Mouse (Mus musculus) embryonic facial prominence, embryonic 15.5 days (tissue): Measurements from ENCODE around the gene Rnf187. TPM values are rescaled to one million over a fixed set of nuclear protein-coding genes. Genes with fewer than 3 reads are reported as not detected.
A peak's percentile ranks its signal among the peaks of the same experiment; 100 is the strongest.

Experiments
- ATAC-seq: fragments of 200-750 bp; cut with Nextera tagmentation; 2 replicates; pipeline ENCODE4 v1.8.0; 2017; ENCODE audit warnings: low read depth, moderate TSS enrichment; ENCODE audit not compliant: insufficient number of reproducible peaks, low FRiP score, low TSS enrichment
- H3K27ac ChIP-seq: fragments of 300-500 bp; sonication (generic); replicated peaks from 2 replicates; pipeline ENCODE4 v1.5.1; 2015; ENCODE audit warnings: mild to moderate bottlenecking, inconsistent platforms
- H3K27me3 ChIP-seq: fragments of 300-500 bp; sonication (generic); 2 replicates; pipeline ENCODE4 v1.6.1; 2015; ENCODE audit warnings: inconsistent platforms
- H3K36me3 ChIP-seq: fragments of 300-500 bp; sonication (generic); 2 replicates; pipeline ENCODE4 v1.6.1; 2015; ENCODE audit warnings: mild to moderate bottlenecking, inconsistent platforms
- H3K4me1 ChIP-seq: fragments of 300-500 bp; sonication (generic); 2 replicates; pipeline ENCODE4 v1.6.1; 2015; ENCODE audit warnings: inconsistent platforms
- H3K4me2 ChIP-seq: fragments of 300-500 bp; sonication (generic); replicated peaks from 2 replicates; pipeline ENCODE4 v1.6.1; 2015; ENCODE audit warnings: mild to moderate bottlenecking, inconsistent platforms
- H3K4me3 ChIP-seq: fragments of 300-500 bp; sonication (generic); replicated peaks from 2 replicates; pipeline ENCODE4 v1.5.1; 2015; ENCODE audit warnings: mild to moderate bottlenecking, inconsistent platforms
- H3K9ac ChIP-seq: fragments of 300-500 bp; sonication (generic); 2 replicates; pipeline ENCODE4 v1.6.1; 2015; ENCODE audit warnings: inconsistent platforms
- H3K9me3 ChIP-seq: fragments of 300-500 bp; sonication (generic); replicated peaks from 2 replicates; pipeline ENCODE4 v1.6.1; 2016; ENCODE audit warnings: inconsistent platforms
- WGBS: fragments of 180-500 bp; shearing (Covaris S2); methylation state at CpG from one replicate; pipeline ENCODE4 v1.1.7; 2015; 5-methylcytosine and 5-hydroxymethylcytosine counted together
- polyA plus RNA-seq: library from polyadenylated mRNA; unstranded; fragments of >200 nt; fragmentation: Nextera tagmentation; extraction: Ambion mirVana; gene quantifications from 2 replicates; pipeline ENCODE4 v1.2.1, GENCODE M21; 2015

Gene Rnf187
- polyA plus RNA-seq, 1 experiment from 2014 or later: 243 TPM

- no peaks in the 10 kb centered on the region for H3K27me3 ChIP-seq
- no peak within 1 kb of the TSS for H3K4me2 ChIP-seq
- H3K4me3 ChIP-seq: no peak within 1 kb of the TSS
- no peaks in the 10 kb centered on the region for H3K9me3 ChIP-seq
- ATAC-seq: no peak
- no peak within 1 kb of the TSS for H3K27ac ChIP-seq
- H3K9ac ChIP-seq: no peak within 1 kb of the TSS
- H3K4me1 ChIP-seq: 0 out of 2 replicates have a peak, but pooled peaks cover 5% of the 10 kb centered on the region
- no peaks in the 10 kb centered on the region for H3K36me3 ChIP-seq
- WGBS: 69% methylated on average over 12 of the region's 12 CpGs
Measured at GRCm38 (mm10) chr11:58917745-58918366, 20.9 kb downstream of the Rnf187 start, which contains the start of gene Btnl10. Btnl10 (plus strand) TSS chr11:58917908.

GRCm38 (mm10) chr11:58916879-58917744, 21.6 kb downstream of the Rnf187 start:
- WGBS: 49% methylated on average over 14 of the region's 14 CpGs

DNA sequence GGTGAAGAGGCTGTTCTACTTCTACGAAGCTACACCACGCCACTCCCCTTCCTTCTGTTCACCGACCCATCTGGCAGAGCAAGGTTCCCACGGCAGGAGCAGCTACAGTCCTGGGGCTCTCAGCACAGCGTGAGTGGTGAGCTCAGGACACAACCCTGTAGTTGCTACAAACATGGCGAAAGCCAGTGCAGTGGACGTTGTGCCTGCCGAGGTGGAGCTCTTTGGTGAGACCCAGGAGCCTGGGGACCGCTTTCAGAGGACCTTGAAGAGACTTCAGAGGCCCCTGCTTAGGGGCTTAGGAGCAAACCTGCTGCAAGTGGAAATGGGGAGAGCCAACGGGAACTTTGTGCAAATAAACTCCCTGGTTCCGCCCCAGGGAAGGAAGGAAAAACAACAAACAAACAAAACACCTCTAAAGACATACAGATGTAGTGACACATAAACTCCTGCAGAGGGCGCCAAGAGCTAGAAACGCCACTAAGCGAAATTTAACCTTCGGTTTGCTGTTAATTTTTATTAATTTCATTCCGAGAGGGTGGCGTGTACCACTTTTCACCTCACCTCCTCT, 24.2 kb downstream of the Rnf187 start:
- Histone ChIP-seq H3K4me1 (0 out of 2 replicates have a peak, but pooled peaks cover 5% of the 10 kb centered on the region), H3K9me3 (no peaks in the 10 kb centered on the region), H3K36me3 (no peaks in the 10 kb centered on the region), H3K27ac (no peak overlapping the region), H3K27me3 (no peaks in the 10 kb centered on the region), H3K4me3 (peak overlapping the region; percentile 37), H3K9ac (no peak overlapping the region), H3K4me2 (peak overlapping the region; percentile 65)
- 11% methylated on average over 17 of the region's 17 CpGs for WGBS
- no peak for ATAC-seq

More at GRCm38 (mm10) chr11:58916879-58917744, 21.6 kb downstream of the Rnf187 start:
- H3K9ac ChIP-seq: no peak overlapping the region
- no peaks in the 10 kb centered on the region for H3K36me3 ChIP-seq
- 0 out of 2 replicates have a peak, but pooled peaks cover 5% of the 10 kb centered on the region for H3K4me1 ChIP-seq
- H3K27ac ChIP-seq: no peak overlapping the region
- ATAC-seq: no peak
- H3K4me2 ChIP-seq: no peak overlapping the region
- no peaks in the 10 kb centered on the region for H3K9me3 ChIP-seq
- no peak overlapping the region for H3K4me3 ChIP-seq
- no peaks in the 10 kb centered on the region for H3K27me3 ChIP-seq

DNA sequence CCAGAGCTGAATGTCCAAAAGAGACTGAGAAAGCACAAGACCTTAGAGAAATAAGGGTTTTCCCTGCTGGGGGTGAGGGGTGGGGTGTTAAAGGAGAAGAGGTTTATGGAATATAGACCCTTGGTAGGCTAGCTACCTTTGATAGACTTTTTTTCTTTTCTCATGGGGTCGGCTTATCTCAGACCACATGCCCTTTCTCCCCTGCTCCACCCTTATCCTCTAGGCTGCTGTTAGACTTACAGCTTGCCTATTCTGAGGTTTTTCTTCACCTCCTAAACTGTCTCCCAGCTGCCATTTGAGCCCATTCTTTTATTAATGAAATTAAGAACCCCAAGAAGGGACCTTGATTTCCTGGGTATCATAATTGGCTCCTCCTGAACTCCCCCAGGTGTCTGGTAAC, 24.9 kb downstream of the Rnf187 start:
- H3K36me3 ChIP-seq: no peaks in the 10 kb centered on the region
- 0 out of 2 replicates have a peak, but pooled peaks cover 5% of the 10 kb centered on the region for H3K4me1 ChIP-seq
- H3K27me3 ChIP-seq: no peaks in the 10 kb centered on the region
- H3K4me2 ChIP-seq: peak overlapping the region; percentile 65; the same call in 1 of the 2 replicates
- ATAC-seq: no peak
- H3K9ac ChIP-seq: no peak overlapping the region
- no peaks in the 10 kb centered on the region for H3K9me3 ChIP-seq
- 83% methylated on average over 1 of the region's 1 CpGs for WGBS
- no peak overlapping the region for H3K4me3 ChIP-seq
- no peak overlapping the region for H3K27ac ChIP-seq

DNA sequence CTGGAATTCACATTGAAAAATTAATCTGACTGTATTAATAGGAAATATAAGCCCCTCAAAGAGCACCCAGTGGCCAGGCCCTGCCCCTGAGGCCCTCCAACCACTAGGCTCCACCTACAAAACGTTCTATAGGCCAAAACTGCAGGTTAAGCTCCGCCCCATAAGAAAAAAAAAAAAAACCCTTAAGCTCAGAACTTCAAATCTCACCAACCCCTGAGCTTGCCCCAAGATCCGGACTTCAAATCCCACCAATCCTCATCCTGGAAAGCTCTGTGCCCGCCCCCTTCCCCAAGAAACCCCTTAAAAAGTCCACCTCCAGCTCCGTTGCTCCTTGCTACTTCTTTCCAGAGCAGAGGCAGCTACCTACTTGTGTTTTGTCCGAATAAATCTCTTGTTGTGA, 33.9 kb downstream of the Rnf187 start:
- Histone ChIP-seq H3K4me3 (peak overlapping the region; percentile 82; the same call in 1 of the 2 replicates), H3K36me3 (peaks cover 5% of the 10 kb centered on the region), H3K4me1 (peaks cover 13% of the 10 kb centered on the region), H3K27ac (no peak overlapping the region), H3K9ac (no peak overlapping the region), H3K9me3 (no peaks in the 10 kb centered on the region), H3K27me3 (no peaks in the 10 kb centered on the region), H3K4me2 (peak overlapping the region; percentile 77; the same call in 1 of the 2 replicates)
- ATAC-seq: no peak
- 43% methylated on average over 6 of the region's 6 CpGs for WGBS

- H3K9ac ChIP-seq: peak overlapping the region; percentile 33
- 0 out of 2 replicates have a peak, but pooled peaks have one; percentile 2 for ATAC-seq
- WGBS: 2% methylated on average over 8 of the region's 8 CpGs
- H3K4me2 ChIP-seq: peak overlapping the region; percentile 77
- peak overlapping the region; percentile 82 for H3K27ac ChIP-seq
- H3K9me3 ChIP-seq: no peaks in the 10 kb centered on the region
- H3K4me3 ChIP-seq: peak overlapping the region; percentile 82
- peaks cover 5% of the 10 kb centered on the region for H3K36me3 ChIP-seq
- no peaks in the 10 kb centered on the region for H3K27me3 ChIP-seq
- peaks cover 13% of the 10 kb centered on the region for H3K4me1 ChIP-seq
Measured at GRCm38 (mm10) chr11:58904410-58904718, 34.4 kb downstream of the Rnf187 start.

- peak; percentile 97 for ATAC-seq
- H3K9ac ChIP-seq: peak within 1 kb of the TSS; percentile 84
- peak within 1 kb of the TSS; percentile 82 for H3K4me3 ChIP-seq
- no peaks in the 10 kb centered on the region for H3K27me3 ChIP-seq
- peaks cover 13% of the 10 kb centered on the region for H3K4me1 ChIP-seq
- peaks cover 6% of the 10 kb centered on the region for H3K36me3 ChIP-seq
- no peaks in the 10 kb centered on the region for H3K9me3 ChIP-seq
- peak within 1 kb of the TSS; percentile 82 for H3K27ac ChIP-seq
- H3K4me2 ChIP-seq: peak within 1 kb of the TSS; percentile 77
- under 1% methylated on average over 40 of the region's 40 CpGs for WGBS
Measured at GRCm38 (mm10) chr11:58903511-58904409, 35.0 kb downstream of the Rnf187 start, which contains the start of gene Zfp39. Zfp39 (minus strand) TSS chr11:58904225.

GRCm38 (mm10) chr11:58901080-58901479, 37.6 kb downstream of the Rnf187 start:
- Histone ChIP-seq H3K4me3 (no peak overlapping the region), H3K36me3 (peaks cover 18% of the 10 kb centered on the region), H3K27me3 (no peaks in the 10 kb centered on the region), H3K27ac (no peak overlapping the region), H3K4me1 (peaks cover 13% of the 10 kb centered on the region), H3K4me2 (no peak overlapping the region), H3K9me3 (no peaks in the 10 kb centered on the region), H3K9ac (no peak overlapping the region)
- no peak for ATAC-seq

DNA sequence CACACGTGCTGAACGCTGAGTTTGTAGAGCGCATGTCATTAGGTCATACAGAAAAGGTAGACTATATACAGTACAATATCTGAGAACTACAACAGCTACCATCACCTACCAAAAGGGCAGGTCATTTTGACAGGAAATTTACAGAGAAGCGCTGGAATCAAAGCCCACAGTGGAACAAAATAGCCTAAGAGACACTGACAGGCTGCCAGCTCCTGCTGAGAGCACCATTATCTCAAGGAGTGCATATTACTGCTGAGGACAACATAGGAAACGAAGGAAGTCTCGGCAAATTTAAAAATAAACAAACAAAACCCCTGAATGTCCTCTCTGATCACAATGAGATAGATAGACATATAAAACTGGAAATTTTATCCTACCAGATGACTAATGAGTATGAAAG, 41.2 kb downstream of the Rnf187 start:
- Histone ChIP-seq H3K4me2 (no peak overlapping the region), H3K9ac (no peak overlapping the region), H3K4me3 (no peak overlapping the region), H3K27ac (no peak overlapping the region), H3K4me1 (peaks cover 4% of the 10 kb centered on the region; the same call in 1 of the 2 replicates), H3K9me3 (no peaks in the 10 kb centered on the region), H3K27me3 (no peaks in the 10 kb centered on the region), H3K36me3 (peaks cover 40% of the 10 kb centered on the region)
- WGBS: 89% methylated on average over 6 of the region's 6 CpGs
- ATAC-seq: no peak

GRCm38 (mm10) chr11:58894456-58894855, 44.3 kb downstream of the Rnf187 start:
- peaks cover 60% of the 10 kb centered on the region for H3K36me3 ChIP-seq
- no peaks in the 10 kb centered on the region for H3K27me3 ChIP-seq
- no peak overlapping the region for H3K4me3 ChIP-seq
- WGBS: 58% methylated on average over 6 of the region's 6 CpGs
- no peak overlapping the region for H3K27ac ChIP-seq
- ATAC-seq: no peak
- H3K9me3 ChIP-seq: no peaks in the 10 kb centered on the region
- no peaks in the 10 kb centered on the region for H3K4me1 ChIP-seq
- H3K4me2 ChIP-seq: no peak overlapping the region
- no peak overlapping the region for H3K9ac ChIP-seq
